ENCODE assay signal across 30 mouse cellular contexts in genomic region chr1:136077656-136078055, GRCm38 (mm10). TPM values are rescaled to one million over a fixed set of nuclear protein-coding genes. Genes with fewer than 3 reads are reported as not detected.
DNase-seq lines count a peak whose midpoint lies in the region; ATAC-seq and TF ChIP-seq lines count a peak whose summit lies in the region.
"Had no signal": no experiment of that assay in that cellular context is flagged by ENCODE, and none has a peak within 500 bp of the region (broad histone marks: within the 10 kb centered on the region; RNA-seq: fewer than 3 reads in every experiment).

No protein-coding gene starts in this region.

- no peak overlapping the region for H3K4me2 ChIP-seq in stomach, embryonic 16.5 days (ENCODE audit: low read depth, low read length)
- no peak overlapping the region for H3K4me2 ChIP-seq in stomach, postnatal 0 days (replicated peaks; ENCODE audit: low read depth)
- H3K4me2 ChIP-seq in midbrain, embryonic 13.5 days (replicated peaks): no peak overlapping the region
- no peak overlapping the region for H3K4me2 ChIP-seq in kidney, embryonic 15.5 days
- H3K4me2 ChIP-seq: embryonic facial prominence, embryonic 12.5 days; embryonic facial prominence, embryonic 15.5 days; forebrain, embryonic 12.5 days; forebrain, embryonic 15.5 days; heart, embryonic 12.5 days; heart, embryonic 15.5 days; hindbrain, embryonic 12.5 days; hindbrain, embryonic 15.5 days had no signal

- 0 out of 2 replicates have a peak, but pooled peaks cover 4% of the 10 kb centered on the region for H3K9me3 ChIP-seq in stomach, embryonic 16.5 days (replicated peaks; ENCODE audit: control insufficient read depth, low read length)
- H3K9me3 ChIP-seq in stomach, postnatal 0 days (ENCODE audit: control insufficient read depth, low read length): 0 out of 2 replicates have a peak, but pooled peaks cover 3% of the 10 kb centered on the region
- no peaks in the 10 kb centered on the region for H3K9me3 ChIP-seq in midbrain, embryonic 13.5 days
- no peaks in the 10 kb centered on the region; the same call in 1 of the 2 replicates for H3K9me3 ChIP-seq in kidney, embryonic 15.5 days (replicated peaks)
- H3K9me3 ChIP-seq: embryonic facial prominence, embryonic 12.5 days; forebrain, embryonic 15.5 days; heart, embryonic 15.5 days; hindbrain, embryonic 15.5 days had no signal

- peak; percentile 64 for ATAC-seq in frontal cortex, adult (ENCODE audit: low TSS enrichment)
- no peak for ATAC-seq in stomach, embryonic 16.5 days (ENCODE audit: insufficient read depth, low FRiP score)
- ATAC-seq in stomach, postnatal 0 days (ENCODE audit: low FRiP score, low TSS enrichment): no peak
- no peak for ATAC-seq in midbrain, embryonic 13.5 days
- no peak for ATAC-seq in kidney, embryonic 15.5 days (replicated peaks; ENCODE audit: low FRiP score)
- ATAC-seq: activated CD4-positive, CD25-positive, alpha-beta regulatory T cell, adult 4 months; forebrain, embryonic 15.5 days; intestine, postnatal 0 days had no signal

- H3K27ac ChIP-seq in stomach, embryonic 16.5 days (ENCODE audit: low read length): no peak overlapping the region
- H3K27ac ChIP-seq in stomach, postnatal 0 days (replicated peaks): no peak overlapping the region
- no peak overlapping the region for H3K27ac ChIP-seq in midbrain, embryonic 13.5 days
- no peak overlapping the region for H3K27ac ChIP-seq in kidney, embryonic 15.5 days
- H3K27ac ChIP-seq: embryonic facial prominence, embryonic 12.5 days; embryonic facial prominence, embryonic 15.5 days; forebrain, embryonic 12.5 days; forebrain, embryonic 15.5 days; heart, embryonic 15.5 days; hindbrain, embryonic 12.5 days; hindbrain, embryonic 15.5 days had no signal

- H3K9ac ChIP-seq in stomach, embryonic 16.5 days (ENCODE audit: low read length): peak overlapping the region; percentile 10; the same call in 1 of the 2 replicates
- no peak overlapping the region for H3K9ac ChIP-seq in stomach, postnatal 0 days (ENCODE audit: low read length)
- no peak overlapping the region for H3K9ac ChIP-seq in midbrain, embryonic 13.5 days (replicated peaks)
- H3K9ac ChIP-seq in kidney, embryonic 15.5 days: no peak overlapping the region
- H3K9ac ChIP-seq: embryonic facial prominence, embryonic 12.5 days; embryonic facial prominence, embryonic 15.5 days; forebrain, embryonic 12.5 days; forebrain, embryonic 15.5 days; heart, embryonic 12.5 days; heart, embryonic 15.5 days; hindbrain, embryonic 12.5 days; hindbrain, embryonic 15.5 days had no signal

- H3K36me3 ChIP-seq in stomach, embryonic 16.5 days (ENCODE audit: control insufficient read depth, insufficient read depth, low read length): no peaks in the 10 kb centered on the region
- no peaks in the 10 kb centered on the region for H3K36me3 ChIP-seq in stomach, postnatal 0 days (ENCODE audit: control insufficient read depth, insufficient read depth, low read length)
- H3K36me3 ChIP-seq in midbrain, embryonic 13.5 days: no peaks in the 10 kb centered on the region
- no peaks in the 10 kb centered on the region for H3K36me3 ChIP-seq in kidney, embryonic 15.5 days
- H3K36me3 ChIP-seq: embryonic facial prominence, embryonic 12.5 days; embryonic facial prominence, embryonic 15.5 days; forebrain, embryonic 12.5 days; forebrain, embryonic 15.5 days; heart, embryonic 12.5 days; heart, embryonic 15.5 days; hindbrain, embryonic 12.5 days; hindbrain, embryonic 15.5 days had no signal

- WGBS in stomach, embryonic 16.5 days: 62% methylated on average over 4 of the region's 4 CpGs
- WGBS in stomach, postnatal 0 days: 62% methylated on average over 4 of the region's 4 CpGs
- 73% methylated on average over 4 of the region's 4 CpGs for WGBS in midbrain, embryonic 13.5 days
- 58% methylated on average over 4 of the region's 4 CpGs for WGBS in kidney, embryonic 15.5 days

- TF ChIP-seq EP300 in stomach, postnatal 0 days (optimal IDR thresholded peaks at IDR 0.05): no peak

- H3K27me3 ChIP-seq in stomach, embryonic 16.5 days (ENCODE audit: control insufficient read depth, insufficient read depth, low read length): no peaks in the 10 kb centered on the region
- H3K27me3 ChIP-seq in stomach, postnatal 0 days (ENCODE audit: control insufficient read depth, insufficient read depth, low read length): no peaks in the 10 kb centered on the region
- no peaks in the 10 kb centered on the region; the same call in 1 of the 2 replicates for H3K27me3 ChIP-seq in midbrain, embryonic 13.5 days
- H3K27me3 ChIP-seq in kidney, embryonic 15.5 days: no peaks in the 10 kb centered on the region
- H3K27me3 ChIP-seq: embryonic facial prominence, embryonic 12.5 days; forebrain, embryonic 12.5 days; forebrain, embryonic 15.5 days; hindbrain, embryonic 12.5 days had no signal

- H3K4me3 ChIP-seq in stomach, embryonic 16.5 days (replicated peaks; ENCODE audit: low read length): no peak overlapping the region
- H3K4me3 ChIP-seq in stomach, postnatal 0 days (ENCODE audit: low read depth, low read length): no peak overlapping the region
- H3K4me3 ChIP-seq in midbrain, embryonic 13.5 days (replicated peaks): no peak overlapping the region
- no peak overlapping the region for H3K4me3 ChIP-seq in kidney, embryonic 15.5 days (replicated peaks)
- H3K4me3 ChIP-seq: embryonic facial prominence, embryonic 12.5 days; embryonic facial prominence, embryonic 15.5 days; forebrain, embryonic 12.5 days; forebrain, embryonic 15.5 days; heart, embryonic 12.5 days; heart, embryonic 15.5 days; hindbrain, embryonic 12.5 days; hindbrain, embryonic 15.5 days had no signal

- no peak for TF ChIP-seq CTCF in stomach, postnatal 0 days (IDR thresholded peaks at IDR 0.05; ENCODE audit: low read depth)

- no peak for DNase-seq in frontal cortex, postnatal 14 days (ENCODE audit: low spot score in 2 of 2)
- DNase-seq in stomach, postnatal 0 days (ENCODE audit: low spot score): no peak
- peak; percentile 51 for DNase-seq in gastrocnemius, postnatal 14 days
- no peak for DNase-seq in adrenal gland, postnatal 10 days
- DNase-seq: adrenal gland, adult 8-10 months; adrenal gland, postnatal 36 days; cerebellum, adult 11 months; cerebellum, adult 2 months; cerebellum, adult 9-11 months; cerebellum, postnatal 25 days had no signal

- intact Hi-C loops in gastrocnemius, postnatal 14 days (cut with DNase I; ENCODE audit: low total_unique reads): no loop called here

- no peaks in the 10 kb centered on the region for H3K4me1 ChIP-seq in stomach, embryonic 16.5 days (ENCODE audit: control insufficient read depth, insufficient read depth, low read length)
- H3K4me1 ChIP-seq in stomach, postnatal 0 days (replicated peaks; ENCODE audit: control insufficient read depth, insufficient read depth): no peaks in the 10 kb centered on the region
- no peaks in the 10 kb centered on the region for H3K4me1 ChIP-seq in midbrain, embryonic 13.5 days (replicated peaks)
- H3K4me1 ChIP-seq in kidney, embryonic 15.5 days: no peaks in the 10 kb centered on the region
- H3K4me1 ChIP-seq: embryonic facial prominence, embryonic 12.5 days; embryonic facial prominence, embryonic 15.5 days; forebrain, embryonic 12.5 days; forebrain, embryonic 15.5 days; hindbrain, embryonic 12.5 days; hindbrain, embryonic 15.5 days had no signal

RNA-seq across cellular contexts. Expression of gene Cacna1s, which starts 25.1 kb away (rescaled TPM):
- polyA plus RNA-seq in stomach, embryonic 16.5 days (2015; fragmentation: Nextera tagmentation; extraction: Ambion mirVana): 0.17 and 2.0 TPM in 2 replicates
- polyA plus RNA-seq in stomach, postnatal 0 days (2015; fragmentation: Nextera tagmentation; extraction: Ambion mirVana): 0.18 TPM in 1 of 2 replicates, not detected in the other
- 100 to 1,000 TPM; 557 to 583 TPM for total RNA-seq in gastrocnemius, postnatal 14 days (2021)
- total RNA-seq in adrenal gland, postnatal 10 days (2021): 10 to 100 TPM in 1 of 2 experiments, 1 to 10 TPM in 1; 8.6 to 30.5 TPM
- polyA plus RNA-seq in midbrain, embryonic 13.5 days (2015; fragmentation: Nextera tagmentation; extraction: Ambion mirVana): 0.22 TPM in 1 of 2 replicates, not detected in the other
- polyA plus RNA-seq in kidney, embryonic 15.5 days (2015; fragmentation: Nextera tagmentation; extraction: Ambion mirVana): 0.49 and 0.57 TPM in 2 replicates
- total RNA-seq: common myeloid progenitor, adult 5-6 weeks had no signal

RNA-seq across cellular contexts. Expression of gene Ascl5, which starts 27.1 kb away (rescaled TPM):
- 0.43 TPM in 1 of 2 replicates, not detected in the other for polyA plus RNA-seq in stomach, embryonic 16.5 days (2015; fragmentation: Nextera tagmentation; extraction: Ambion mirVana)
- 0.18 TPM in 1 of 2 replicates, not detected in the other for polyA plus RNA-seq in stomach, postnatal 0 days (2015; fragmentation: Nextera tagmentation; extraction: Ambion mirVana)
- not detected for total RNA-seq in gastrocnemius, postnatal 14 days (2021)
- not detected for total RNA-seq in adrenal gland, postnatal 10 days (2021)
- polyA plus RNA-seq in midbrain, embryonic 13.5 days (2015; fragmentation: Nextera tagmentation; extraction: Ambion mirVana): not detected in 2 replicates
- not detected in 2 replicates for polyA plus RNA-seq in kidney, embryonic 15.5 days (2015; fragmentation: Nextera tagmentation; extraction: Ambion mirVana)
- total RNA-seq: adrenal gland, adult 8-10 months; adrenal gland, postnatal 36 days; common myeloid progenitor, adult 5-6 weeks; ES-E14; heart, adult 18-20 months; heart, postnatal 14 days; hematopoietic stem cell, adult 5-6 weeks had no signal
- polyA plus RNA-seq: activated CD4-positive, CD25-positive, alpha-beta regulatory T cell, adult 4 months; cerebellum, adult 2 months; forebrain, embryonic 12.5 days; forebrain, embryonic 15.5 days; gonadal fat pad, adult 2 months; heart, embryonic 12.5 days; heart, embryonic 15.5 days; hindbrain, embryonic 12.5 days; intestine, postnatal 0 days had no signal

RNA-seq across cellular contexts. Expression of gene Kif21b, which starts 53.5 kb away (rescaled TPM):
- polyA plus RNA-seq in stomach, embryonic 16.5 days (2015; fragmentation: Nextera tagmentation; extraction: Ambion mirVana): 2.2 and 2.3 TPM in 2 replicates
- 0.29 and 0.36 TPM in 2 replicates for polyA plus RNA-seq in stomach, postnatal 0 days (2015; fragmentation: Nextera tagmentation; extraction: Ambion mirVana)
- total RNA-seq in gastrocnemius, postnatal 14 days (2021): under 1 TPM; 0.40 to 0.76 TPM
- total RNA-seq in adrenal gland, postnatal 10 days (2021): 1 to 10 TPM; 4.0 to 5.0 TPM
- polyA plus RNA-seq in midbrain, embryonic 13.5 days (2015; fragmentation: Nextera tagmentation; extraction: Ambion mirVana): 44.1 and 49.3 TPM in 2 replicates
- 2.0 and 2.5 TPM in 2 replicates for polyA plus RNA-seq in kidney, embryonic 15.5 days (2015; fragmentation: Nextera tagmentation; extraction: Ambion mirVana)

Comparison
In these comparisons a context has a peak if more than half of its experiments do, and no peak if none do; other contexts are left out.
1. RNA of gene Kif21b, which starts 53.5 kb away (polyA plus RNA-seq): 44.1 to 49.3 TPM in midbrain, embryonic 13.5 days; 2.0 to 2.5 TPM in kidney, embryonic 15.5 days, 2.2 to 2.3 TPM in stomach, embryonic 16.5 days and 0.29 to 0.36 TPM in stomach, postnatal 0 days; every median in the first group is over 10 times any median in the second.